Mouse (Mus musculus) gastrocnemius, adult 8-10 months (tissue): Measurements from ENCODE around the gene Bend3. TPM values are rescaled to one million over a fixed set of nuclear protein-coding genes. Genes with fewer than 3 reads are reported as not detected.
A peak's percentile ranks its signal among the peaks of the same experiment; 100 is the strongest.

Experiments
- DNase-seq, 2 experiments: peaks; one replicate each; pipeline ENCODE4 v3.0.0; 2022; ENCODE audit warnings: low spot score in 2 of 2
- total RNA-seq, 4 experiments: library from RNA; stranded (reverse); gene quantifications; 2 replicates each; pipeline ENCODE4 v1.2.4; 2022

Gene Bend3
- 1 to 10 TPM; 4.2 to 5.6 (median 4.9) TPM for total RNA-seq

GRCm38 (mm10) chr10:43478751-43479435 lies at the start of gene Bend3:
Bend3 (plus strand) TSS chr10:43478831.
- peak in 1 of 2 experiments; percentile 42 for DNase-seq

GRCm38 (mm10) chr10:43430606-43431005 lies 48.0 kb upstream of the Bend3 start:
- no peak for DNase-seq

GRCm38 (mm10) chr10:43434326-43434725 lies 44.3 kb upstream of the Bend3 start:
- no peak for DNase-seq

DNA sequence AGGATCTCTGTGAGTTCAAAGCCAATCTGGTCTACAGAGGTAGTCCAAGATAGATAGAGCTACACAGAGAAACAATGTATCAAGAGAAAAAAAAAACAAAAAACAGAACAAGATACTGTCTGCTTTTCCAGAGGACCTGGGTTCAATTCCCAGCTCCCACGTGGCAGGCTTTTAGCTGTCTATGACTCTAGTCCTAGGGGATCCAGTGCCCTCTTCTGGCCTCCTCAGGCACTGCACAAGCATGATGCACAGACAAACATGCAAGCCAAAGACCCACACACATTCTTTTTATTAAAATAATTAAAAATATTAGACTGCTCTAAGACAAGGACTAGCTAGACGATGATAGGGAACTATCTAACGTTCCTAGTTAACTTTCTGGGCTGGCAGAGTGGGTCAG lies 42.9 kb upstream of the Bend3 start:
- DNase-seq = no peak

- no peak for DNase-seq
These were observed 39.1 kb upstream of the Bend3 start for GRCm38 (mm10) chr10:43439492-43439941.

DNA sequence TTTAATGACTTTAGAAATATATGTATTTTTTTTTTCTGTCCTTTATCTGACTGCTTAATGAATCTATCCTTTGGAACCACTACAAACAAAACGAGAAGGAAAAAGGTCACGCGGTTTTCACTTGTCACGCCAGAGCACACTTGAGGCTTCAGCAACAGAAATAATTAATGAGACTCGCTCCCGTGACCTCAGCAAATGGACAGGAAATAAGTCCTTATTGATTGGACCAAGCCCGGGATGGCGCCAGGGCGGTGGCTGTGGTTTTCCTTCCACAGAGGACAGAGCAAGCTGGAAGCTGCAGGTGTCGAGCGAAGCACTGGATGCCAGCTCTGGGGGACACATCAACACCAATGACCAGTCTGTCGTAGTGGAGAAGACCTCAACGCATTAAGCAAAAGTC lies 38.6 kb upstream of the Bend3 start:
- DNase-seq = no peak

- no peak for DNase-seq
These were observed 37.5 kb upstream of the Bend3 start for GRCm38 (mm10) chr10:43440981-43441740.

DNA sequence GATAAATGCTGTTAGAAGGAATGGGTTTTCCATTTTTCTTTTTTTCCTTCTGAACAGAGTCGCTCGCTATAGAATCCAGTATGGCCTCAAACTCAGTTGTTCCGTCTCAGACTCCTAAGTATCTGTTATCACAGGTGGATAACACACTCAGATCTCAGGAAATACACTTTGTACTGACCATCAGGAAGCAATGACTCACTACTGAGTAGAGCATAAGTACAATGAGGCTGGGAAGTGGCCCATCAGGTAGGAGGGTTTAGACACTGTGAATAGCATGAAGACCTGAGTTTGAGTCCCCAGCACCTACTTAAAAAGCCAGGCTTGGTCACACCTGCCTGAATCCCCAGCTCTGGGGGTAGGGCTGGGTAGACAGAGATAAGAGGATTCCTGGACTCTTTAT lies 30.0 kb upstream of the Bend3 start:
- no peak for DNase-seq

- peak; percentile 65 for DNase-seq
These were observed 26.6 kb upstream of the Bend3 start for GRCm38 (mm10) chr10:43451848-43452662.

DNA sequence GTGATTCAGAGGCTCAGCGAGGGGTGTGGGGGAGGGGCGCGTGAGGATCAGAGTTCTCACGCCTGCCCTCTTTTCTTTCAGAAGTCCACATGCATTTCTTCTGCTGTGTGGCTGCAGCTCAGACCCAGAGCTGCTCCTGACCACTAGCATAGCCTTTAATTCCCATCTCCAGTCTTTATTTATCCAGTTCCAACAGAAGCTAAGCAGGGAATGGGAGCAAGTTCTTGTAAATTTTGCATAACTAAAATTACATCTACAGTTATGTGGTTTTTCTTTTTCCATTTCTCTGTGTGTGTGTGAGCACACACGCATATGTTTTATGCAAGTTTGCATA lies 26.0 kb upstream of the Bend3 start:
- DNase-seq = no peak

DNA sequence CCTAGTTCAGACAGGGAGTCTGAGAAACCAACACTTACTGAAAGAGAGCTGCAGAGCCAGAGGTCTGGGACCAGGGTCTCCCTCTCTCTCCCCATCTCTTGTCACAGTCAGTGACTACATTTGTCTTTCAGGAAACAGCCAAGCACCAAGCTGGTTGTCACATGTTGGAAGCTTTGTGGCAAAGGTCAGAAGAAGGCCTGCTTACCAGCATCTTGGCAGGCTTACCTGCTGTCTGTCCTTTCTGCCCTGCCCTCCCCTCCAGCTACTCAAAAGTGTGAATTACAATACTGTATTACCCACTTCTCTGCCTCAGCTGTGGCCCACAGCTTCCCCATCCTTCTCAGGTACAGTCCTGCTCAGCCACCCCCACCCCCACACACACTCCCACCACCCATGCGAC lies 24.4 kb upstream of the Bend3 start:
- DNase-seq = no peak

- peak in 1 of 2 experiments; percentile 17 for DNase-seq
These were observed 24.0 kb upstream of the Bend3 start for GRCm38 (mm10) chr10:43454671-43455070.

DNA sequence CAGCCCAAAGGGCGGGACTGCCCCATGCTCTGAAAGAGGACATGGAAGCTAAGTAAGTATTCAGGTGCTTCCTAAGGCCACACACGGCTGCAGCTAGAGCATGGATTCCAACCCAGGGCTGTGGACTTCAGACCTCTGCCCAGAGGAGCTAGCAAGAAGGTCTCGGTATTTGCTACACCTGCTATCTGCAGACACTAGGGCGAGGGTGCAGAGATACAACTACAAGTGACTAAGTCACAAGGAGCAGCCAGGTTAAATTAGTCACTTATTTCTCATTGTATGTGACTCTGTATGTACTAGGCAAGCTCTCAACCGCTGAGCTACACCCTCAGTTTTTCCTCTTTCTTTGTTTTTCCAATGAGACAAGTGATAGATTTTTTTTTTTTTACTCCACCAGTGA lies 15.8 kb upstream of the Bend3 start:
- no peak for DNase-seq

- DNase-seq = no peak
These were observed 15.4 kb upstream of the Bend3 start for GRCm38 (mm10) chr10:43463227-43463626.

DNA sequence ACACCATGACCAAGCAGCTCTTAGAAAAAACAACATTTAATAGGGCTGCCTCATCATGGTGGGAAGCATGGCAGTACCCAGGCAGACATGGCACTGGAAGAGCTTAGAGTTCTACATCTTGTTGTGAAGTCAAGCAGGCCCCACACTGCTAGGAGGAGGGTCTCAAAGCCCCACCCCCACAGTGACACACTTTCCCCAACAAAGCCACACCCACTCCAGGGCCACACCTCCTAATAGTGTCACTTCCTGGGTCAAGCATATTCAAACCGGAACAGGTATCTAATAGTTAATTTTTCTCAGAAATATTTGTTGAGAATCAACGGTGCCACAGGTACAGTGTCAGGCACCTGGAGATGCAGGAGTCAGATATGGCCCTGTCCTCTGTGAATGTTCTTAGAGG lies 12.4 kb upstream of the Bend3 start:
- DNase-seq = no peak

GRCm38 (mm10) chr10:43467659-43468058 lies 11.0 kb upstream of the Bend3 start:
- no peak for DNase-seq

- DNase-seq = no peak
These were observed 10.3 kb upstream of the Bend3 start for GRCm38 (mm10) chr10:43468293-43468692.

GRCm38 (mm10) chr10:43475376-43475775 lies 3.3 kb upstream of the Bend3 start:
- DNase-seq = no peak

DNA sequence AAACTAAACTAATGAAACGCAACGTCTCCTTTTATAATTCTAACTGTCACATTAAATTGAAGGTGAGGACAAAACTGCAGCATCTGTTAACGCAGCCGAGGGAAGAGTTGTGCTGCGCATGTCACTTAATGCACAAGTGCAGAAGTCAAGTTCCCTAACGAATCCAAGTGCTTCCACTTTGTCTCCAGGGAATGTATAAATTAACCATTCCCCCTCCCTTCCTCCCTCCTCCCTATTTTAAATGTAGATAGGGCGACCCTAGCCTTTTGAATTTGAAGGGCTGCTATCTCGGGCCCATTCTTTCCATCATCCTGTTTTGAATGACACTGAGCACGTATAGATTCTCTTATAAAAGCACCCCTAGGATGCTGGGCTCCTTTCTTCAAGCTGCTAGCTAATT lies 1.2 kb upstream of the Bend3 start:
- DNase-seq = no peak

DNA sequence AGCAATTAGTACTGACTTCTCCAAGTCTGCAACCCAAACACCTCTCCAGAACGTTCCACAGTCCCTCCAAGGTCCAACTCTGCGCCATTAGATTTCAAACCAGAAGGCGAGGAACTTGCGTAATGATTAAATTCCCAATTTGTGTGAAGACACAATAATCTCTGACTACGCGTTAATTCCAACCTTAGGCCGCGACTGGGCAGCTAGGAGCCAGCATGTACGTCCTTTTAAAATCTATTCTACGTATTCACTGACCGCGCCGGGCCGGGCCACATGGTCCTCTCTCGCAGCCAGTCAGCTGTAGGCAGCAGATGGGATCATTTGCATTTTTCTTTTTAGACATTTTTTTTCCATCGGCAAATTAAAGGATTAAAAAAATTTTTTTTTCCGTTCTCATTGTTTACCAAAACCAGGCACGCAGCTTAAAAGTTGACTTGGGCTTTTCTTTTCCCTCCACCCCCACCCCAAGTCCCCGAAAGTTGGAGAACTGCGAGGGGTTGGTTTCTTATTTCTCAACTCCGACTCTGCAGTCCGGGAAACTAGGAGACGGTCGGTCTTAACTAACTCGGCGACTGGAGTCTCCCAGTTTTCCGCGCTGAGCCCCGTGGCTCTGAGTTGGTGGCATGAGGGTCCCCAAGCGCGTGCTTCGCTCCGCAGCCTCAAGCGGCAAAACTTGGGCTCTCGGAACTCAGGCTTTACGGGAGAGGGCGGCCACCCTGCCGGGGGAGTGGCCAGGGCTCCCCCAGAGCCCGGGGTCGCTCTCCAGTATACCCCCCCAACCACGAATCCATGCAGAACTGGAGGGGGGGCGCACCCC lies 558 bp upstream of the Bend3 start:
- DNase-seq = peak; percentile 32 to 50

DNA sequence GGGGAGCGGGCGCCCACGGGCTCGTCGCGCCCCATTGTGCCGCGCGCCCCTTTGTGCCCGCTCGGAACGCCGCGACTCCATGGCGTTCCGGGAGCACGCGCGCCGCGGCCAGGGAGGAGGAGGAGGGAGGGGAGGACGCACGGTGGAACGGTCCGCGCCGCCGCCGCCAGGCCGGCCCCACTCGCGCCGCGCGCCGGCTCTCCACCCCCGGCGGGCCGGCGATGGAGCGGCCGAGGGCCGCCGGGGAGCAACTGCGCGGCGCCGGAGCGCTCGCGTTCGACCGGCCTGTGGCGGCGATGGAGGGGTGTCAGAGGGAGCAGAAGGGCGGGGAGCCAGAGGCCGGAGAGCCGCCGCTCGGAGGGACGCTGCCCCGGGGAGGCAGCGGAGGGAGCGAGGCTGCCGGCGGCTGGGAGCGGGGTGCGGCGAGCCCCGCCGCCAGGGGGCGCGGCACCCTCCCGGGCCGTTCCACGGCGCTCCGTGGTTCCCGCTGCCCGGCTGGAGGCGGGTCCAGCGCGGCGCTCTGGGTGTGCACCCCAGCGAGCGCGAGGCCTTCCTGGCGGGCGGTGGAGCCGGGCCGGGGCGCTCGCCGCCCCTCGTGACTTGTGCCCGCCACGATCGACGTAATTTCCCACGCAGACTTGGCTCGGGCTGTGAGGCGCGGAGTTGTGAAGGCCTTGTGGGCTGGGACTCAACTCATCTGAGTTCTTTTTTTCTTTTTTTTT lies 966 bp downstream of the Bend3 start:
- DNase-seq = peak; percentile 70 to 85
